Mouse (Mus musculus) kidney, postnatal 36 days (tissue): ENCODE measurements around the gene Trp53rka.
A peak's percentile ranks its signal among the peaks of the same experiment; 100 is the strongest.

ENCODE experiments used
- DNase-seq, 2 experiments: peaks; one replicate each; pipeline ENCODE4 v3.0.0; 2021 to 2022; ENCODE audit warnings: mixed read lengths in 2 of 2

The Trp53rka gene

DNA sequence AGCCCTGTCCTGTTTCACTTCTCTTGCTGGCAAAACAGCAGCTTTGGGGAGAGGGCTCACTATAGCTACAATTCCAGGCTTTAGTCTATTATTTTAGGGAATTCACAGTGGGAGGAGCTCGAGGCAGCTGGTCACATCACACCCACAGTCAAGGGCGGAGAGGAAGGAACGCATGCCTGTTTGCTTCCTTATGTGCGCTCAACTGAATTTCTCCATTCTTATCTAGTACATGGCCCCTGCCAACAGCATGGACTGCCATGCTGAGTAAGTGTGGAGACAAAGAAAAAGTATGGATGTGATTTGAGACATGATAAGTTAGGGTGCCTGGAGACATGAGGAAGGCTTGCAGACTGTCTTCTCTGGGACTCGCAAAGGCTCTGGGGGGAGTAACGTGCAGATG, 9.0 kb downstream of the Trp53rka start:
- DNase-seq: no peak

- DNase-seq: no peak
Measured at GRCm38 (mm10) chr2:165482003-165482402, 11.1 kb downstream of the Trp53rka start.

- DNase-seq: no peak
Measured at GRCm38 (mm10) chr2:165475850-165476249, 17.3 kb downstream of the Trp53rka start.

GRCm38 (mm10) chr2:165475412-165475811, 17.7 kb downstream of the Trp53rka start:
- no peak for DNase-seq

DNA sequence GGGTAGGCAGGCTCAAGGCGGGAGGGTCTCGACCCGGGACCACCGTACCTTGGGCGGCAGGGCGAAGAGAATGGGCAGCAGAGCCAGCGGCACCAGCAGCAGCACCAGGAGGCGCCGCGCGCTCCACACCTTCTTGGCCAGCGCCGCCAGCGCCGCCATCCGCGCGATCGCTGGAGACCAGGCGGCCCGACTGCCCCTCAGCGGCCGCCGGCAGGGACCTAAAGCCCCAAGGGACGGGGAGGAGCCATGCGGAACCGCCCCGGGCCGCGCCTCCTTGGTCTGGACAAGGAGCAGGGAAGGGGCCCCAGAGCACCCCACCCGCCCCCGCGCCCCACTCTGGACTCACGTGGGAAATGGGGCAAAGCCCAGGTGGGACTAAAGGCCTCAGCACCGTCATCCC, 20.1 kb downstream of the Trp53rka start, which contains the start of gene Slc13a3:
Gene Slc13a3 (minus strand): TSS at position 228 of the 400 bp plus-strand sequence.
- peak; percentile 63 to 78 for DNase-seq

- DNase-seq: no peak
Measured at GRCm38 (mm10) chr2:165471943-165472342, 21.2 kb downstream of the Trp53rka start.

GRCm38 (mm10) chr2:165470167-165470566, 23.0 kb downstream of the Trp53rka start:
- DNase-seq: peak; percentile 56 to 77

- peak; percentile 87 to 93 for DNase-seq
Measured at GRCm38 (mm10) chr2:165467824-165468452, 25.2 kb downstream of the Trp53rka start.

DNA sequence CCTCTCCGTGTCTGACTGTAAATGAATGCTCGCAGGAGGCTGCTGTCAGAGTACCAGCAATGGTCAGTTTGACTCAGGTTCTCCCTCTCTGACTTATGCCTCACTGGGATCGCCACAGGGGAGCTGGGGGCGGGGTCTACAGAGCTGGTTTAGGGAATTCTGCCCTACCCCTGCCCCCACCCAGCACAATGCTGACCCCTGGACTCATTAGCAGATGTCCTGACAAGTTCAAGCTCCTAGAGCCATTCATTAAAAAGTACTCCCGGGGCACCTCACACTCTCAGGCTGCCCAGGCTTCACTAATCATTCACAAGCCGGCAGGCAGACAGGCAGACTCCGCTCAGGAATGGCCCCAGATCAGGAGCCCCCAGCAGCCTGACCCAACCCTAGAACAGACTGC, 33.5 kb downstream of the Trp53rka start:
- DNase-seq: peak; percentile 94 to 95

DNA sequence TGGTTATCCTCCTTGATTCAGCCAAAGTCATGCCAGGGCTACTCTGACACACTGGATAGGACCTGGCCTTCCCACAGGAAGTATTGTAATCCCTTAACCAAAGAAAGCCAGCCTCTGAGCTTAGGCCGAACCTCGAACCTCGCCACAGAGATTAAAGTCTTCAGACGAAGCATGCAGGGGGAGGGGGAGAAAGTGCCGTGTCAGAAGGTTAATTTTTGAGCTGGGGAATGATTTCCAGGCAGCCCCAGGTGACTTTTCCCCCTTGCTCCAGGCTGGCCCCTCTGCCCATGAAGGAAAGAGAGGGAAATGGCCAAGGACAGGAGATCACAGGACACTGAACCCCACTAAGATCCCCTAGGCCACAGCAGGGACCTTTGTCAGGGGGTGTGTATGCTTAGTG, 34.9 kb downstream of the Trp53rka start:
- peak; percentile 78 to 85 for DNase-seq

DNA sequence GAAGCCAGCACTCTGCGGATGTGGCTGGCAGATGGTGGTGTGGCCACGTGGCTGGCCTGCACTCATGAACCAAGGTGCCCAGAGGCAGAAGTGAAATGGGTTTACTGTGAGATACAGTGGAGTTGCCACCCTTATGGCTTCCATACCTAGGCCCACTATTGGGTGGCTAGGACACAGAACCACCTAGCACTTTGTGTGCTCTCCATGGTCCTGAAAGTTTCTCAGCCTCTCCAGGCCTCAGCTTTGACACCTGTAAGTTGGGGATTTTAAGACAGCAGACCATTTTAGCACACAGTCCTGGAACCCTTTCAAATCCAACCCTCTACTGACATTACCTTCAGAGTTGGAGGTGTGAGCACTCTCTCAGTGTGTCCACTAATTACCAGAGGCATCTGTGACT, 36.4 kb downstream of the Trp53rka start:
- peak in 1 of 2 experiments; percentile 59 for DNase-seq

- peak; percentile 64 to 67 for DNase-seq
Measured at GRCm38 (mm10) chr2:165452730-165453693, 40.1 kb downstream of the Trp53rka start.

DNA sequence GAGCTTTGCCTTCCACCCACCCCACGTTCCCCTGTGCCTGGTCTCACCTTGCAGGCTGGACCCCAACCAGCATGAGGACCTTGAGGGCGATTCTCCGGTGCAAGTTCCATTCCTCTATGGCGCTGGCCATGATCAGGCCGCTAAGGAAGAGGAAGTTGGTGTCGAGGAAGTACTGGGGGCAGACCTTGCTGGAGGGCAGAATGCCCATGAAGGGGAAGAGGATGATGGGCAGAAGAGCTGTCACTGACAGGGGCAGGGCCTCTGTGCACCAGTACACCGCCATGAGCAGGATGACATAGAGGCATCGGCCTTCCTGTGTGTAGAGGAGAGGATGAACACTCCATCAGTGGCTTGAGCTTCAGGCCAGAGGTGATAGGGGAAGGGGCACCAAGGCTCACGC, 44.6 kb downstream of the Trp53rka start:
- DNase-seq: no peak

GRCm38 (mm10) chr2:165444861-165445260, 48.3 kb downstream of the Trp53rka start:
- DNase-seq: no peak

- DNase-seq: peak; percentile 33 to 56
Measured at GRCm38 (mm10) chr2:165442981-165443380, 50.1 kb downstream of the Trp53rka start.

DNA sequence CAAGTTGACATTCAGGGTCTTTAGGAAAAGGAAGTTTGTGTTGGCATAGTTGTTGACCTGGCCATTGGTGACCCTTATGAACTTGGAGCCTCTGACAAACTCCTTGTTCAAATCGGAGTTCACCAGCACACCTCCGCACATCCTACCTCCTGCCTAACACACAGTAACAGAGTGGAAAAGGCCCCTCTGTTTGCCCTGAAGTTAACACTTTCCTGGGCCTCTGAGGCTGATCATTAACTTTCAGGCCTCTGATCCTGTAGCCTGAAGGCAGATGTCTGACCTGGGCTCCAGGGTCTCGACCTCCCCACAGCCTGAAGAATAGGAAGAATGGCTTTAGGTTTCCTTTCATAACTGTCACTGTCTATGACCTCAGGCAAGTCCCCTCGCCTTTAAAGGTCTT, 51.5 kb downstream of the Trp53rka start:
- peak; percentile 34 to 46 for DNase-seq
